Mouse (Mus musculus) lung, postnatal 0 days (tissue): ENCODE results near the gene Il4ra.

Experiments used
- CTCF ChIP-seq: IDR thresholded peaks from 2 replicates; pipeline ENCODE4 v1.5.1; 2016; ENCODE audit warnings: antibody characterized with exemption, mild to moderate bottlenecking
- EP300 ChIP-seq: IDR thresholded peaks from 2 replicates; pipeline ENCODE4 v1.6.1; 2016; ENCODE audit warnings: antibody characterized with exemption, mild to moderate bottlenecking, control low read depth

DNA sequence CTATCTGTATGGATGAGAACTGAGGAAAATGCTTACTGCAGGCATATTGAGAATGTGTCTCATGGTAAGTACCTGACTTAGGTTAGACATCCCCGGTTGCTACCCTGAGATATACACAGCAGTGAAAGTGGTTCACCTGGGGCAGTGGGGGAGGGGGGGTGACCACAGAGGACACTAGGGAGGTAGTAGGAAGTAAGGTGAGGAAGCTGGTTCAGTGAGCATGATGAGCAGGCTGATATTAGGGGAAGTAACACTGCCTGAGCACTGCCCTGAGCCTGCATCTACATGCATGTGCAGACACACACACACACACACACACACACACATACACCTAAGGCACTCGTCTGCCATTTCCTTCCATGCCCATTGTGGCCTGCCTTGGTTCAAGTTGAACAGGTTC lies 10.1 kb upstream of the Il4ra start:
- TF ChIP-seq CTCF: no peak
- TF ChIP-seq EP300: no peak
